8 mouse cellular contexts compared by ENCODE assay signal in genomic region chr7:90129271-90129731, GRCm38 (mm10). TPM values are rescaled to one million over a fixed set of nuclear protein-coding genes. Genes with fewer than 3 reads are reported as not detected.
A peak's percentile ranks its signal among the peaks of the same experiment; 100 is the strongest.
DNase-seq lines count a peak whose midpoint lies in the region; ATAC-seq and TF ChIP-seq lines count a peak whose summit lies in the region.

No protein-coding gene starts in this region.

- no peaks in the 10 kb centered on the region for H3K36me3 ChIP-seq in lung, embryonic 14.5 days (ENCODE audit: insufficient read depth)
- H3K36me3 ChIP-seq in forebrain, embryonic 10.5 days (replicated peaks): no peaks in the 10 kb centered on the region

- peak overlapping the region; percentile 98 for H3K9ac ChIP-seq in lung, embryonic 14.5 days

- no peak for TF ChIP-seq CTCF in lung, embryonic 14.5 days (IDR thresholded peaks at IDR 0.05; ENCODE audit: low read depth)

- H3K4me1 ChIP-seq in lung, embryonic 14.5 days (ENCODE audit: insufficient read depth): 0 out of 2 replicates have a peak, but pooled peaks cover 15% of the 10 kb centered on the region
- peaks cover 26% of the 10 kb centered on the region for H3K4me1 ChIP-seq in forebrain, embryonic 10.5 days

- H3K27ac ChIP-seq in lung, embryonic 14.5 days (ENCODE audit: low read depth): peak overlapping the region; percentile 99
- H3K27ac ChIP-seq in forebrain, embryonic 10.5 days: peak overlapping the region; percentile 99

- DNase-seq in lung, embryonic 14.5 days: peak; percentile 82
- DNase-seq in lung, postnatal 4 days: no peak
- DNase-seq in adrenal gland, postnatal 36 days: peak; percentile 10 to 35
- DNase-seq in forebrain, embryonic 10.5 days (ENCODE audit: extremely low spot score, low spot score): no peak
- DNase-seq in heart, postnatal 10 days: peak; percentile 76 to 87
- peak; percentile 17 to 19 for DNase-seq in layer of hippocampus, adult 8-10 months (ENCODE audit: low spot score in 2 of 2)
- peak; percentile 83 for DNase-seq in lung, postnatal 36 days
- peak; percentile 92 for DNase-seq in skeletal muscle tissue, adult 2 months (ENCODE audit: low read depth, low spot score)

- peak overlapping the region; percentile 96 for H3K4me3 ChIP-seq in lung, embryonic 14.5 days (ENCODE audit: low read depth, low read length)
- H3K4me3 ChIP-seq in forebrain, embryonic 10.5 days: peak overlapping the region; percentile 98

- no peaks in the 10 kb centered on the region for H3K9me3 ChIP-seq in lung, embryonic 14.5 days (ENCODE audit: low read depth, low read length)
- H3K9me3 ChIP-seq in forebrain, embryonic 10.5 days: no peaks in the 10 kb centered on the region

- WGBS in lung, embryonic 14.5 days: 0% methylated on average over 12 of the region's 12 CpGs
- WGBS in forebrain, embryonic 10.5 days: under 1% methylated on average over 12 of the region's 12 CpGs

- intact Hi-C loops in heart, postnatal 10 days (cut with DNase I): loop anchor here (1.0 kb wide), 2 partner anchors 61 to 99 kb away; no protein-coding TSS in a partner anchor

- no peaks in the 10 kb centered on the region for H3K27me3 ChIP-seq in lung, embryonic 14.5 days (ENCODE audit: insufficient read depth, low read length)
- H3K27me3 ChIP-seq in forebrain, embryonic 10.5 days (ENCODE audit: poor library complexity, severe bottlenecking): no peaks in the 10 kb centered on the region

- ATAC-seq in lung, embryonic 14.5 days (ENCODE audit: insufficient read depth): peak; percentile 8

- peak overlapping the region; percentile 63 for H3K4me2 ChIP-seq in lung, embryonic 14.5 days

RNA-seq across cellular contexts. Expression of gene Picalm, which starts 0.7 kb away (rescaled TPM):
- polyA plus RNA-seq in lung, embryonic 14.5 days (2014; fragmentation: Nextera tagmentation; extraction: Ambion mirVana): 53.6 and 59.9 TPM in 2 replicates
- total RNA-seq in adrenal gland, postnatal 36 days (2021): 100 to 1,000 TPM; 148 to 152 TPM
- 22.9 and 25.0 TPM in 2 replicates for polyA plus RNA-seq in forebrain, embryonic 10.5 days (2016; fragmentation: Nextera tagmentation; extraction: Ambion mirVana)
- total RNA-seq in heart, postnatal 10 days (2021): 100 to 1,000 TPM; 218 to 284 TPM
- total RNA-seq in layer of hippocampus, adult 8-10 months (2022): 100 to 1,000 TPM; 145 to 170 (median 165) TPM

Comparison
In these comparisons a context has a peak if more than half of its experiments do, and no peak if none do; other contexts are left out.
1. DNase-seq: peak in lung, embryonic 14.5 days (single experiment), adrenal gland, postnatal 36 days (2 of 2), heart, postnatal 10 days (2 of 2), layer of hippocampus, adult 8-10 months (2 of 2), lung, postnatal 36 days (single experiment) and skeletal muscle tissue, adult 2 months (single experiment); none in lung, postnatal 4 days (0 of 2) and forebrain, embryonic 10.5 days (single experiment).